ENCODE assay signal across 9 mouse cellular contexts in genomic region chr12:54098785-54099184, GRCm38 (mm10).
DNase-seq lines count a peak whose midpoint lies in the region; ATAC-seq and TF ChIP-seq lines count a peak whose summit lies in the region.
"Had no signal": no experiment of that assay in that cellular context is flagged by ENCODE, and none has a peak within 500 bp of the region (broad histone marks: within the 10 kb centered on the region; RNA-seq: fewer than 3 reads in every experiment).

No protein-coding gene starts in this region.

- intact Hi-C loops in gastrocnemius, adult 2 months (cut with DNase I), result loop anchor here (1.0 to 2.0 kb wide), 2 partner anchors 390 to 448 kb away; no protein-coding TSS in a partner anchor

- H3K36me3 ChIP-seq in forebrain, embryonic 10.5 days (replicated peaks), result no peaks in the 10 kb centered on the region
- no peaks in the 10 kb centered on the region for H3K36me3 ChIP-seq in forebrain, embryonic 15.5 days
- no peaks in the 10 kb centered on the region for H3K36me3 ChIP-seq in spleen, adult 2 months (ENCODE audit: control insufficient read depth, insufficient read depth, low read length)
- H3K36me3 ChIP-seq: G1E had no signal

- no peak for TF ChIP-seq POLR2A in spleen, adult 2 months (IDR thresholded peaks at IDR 0.05; ENCODE audit: low read depth, low read length)

- DNase-seq in forebrain, embryonic 10.5 days (ENCODE audit: extremely low spot score, low spot score), result peak; percentile 81
- peak; percentile 84 to 87 for DNase-seq in cerebellum, postnatal 14 days
- peak; percentile 78 for DNase-seq in gastrocnemius, adult 2 months
- DNase-seq in hindlimb bud, embryonic 11.5 days (ENCODE audit: extremely low spot score, low read depth, low spot score), result peak; percentile 50
- DNase-seq in layer of hippocampus, postnatal 36 days, result peak; percentile 52 to 62
- peak in 1 of 2 experiments; percentile 29 for DNase-seq in spleen, adult 2 months (ENCODE audit: low read depth in 1 of 2, low spot score in 2 of 2)

- H3K4me1 ChIP-seq in forebrain, embryonic 10.5 days, result peaks cover 20% of the 10 kb centered on the region
- H3K4me1 ChIP-seq in forebrain, embryonic 15.5 days, result peaks cover 6% of the 10 kb centered on the region; the same call in 1 of the 2 replicates
- H3K4me1 ChIP-seq in spleen, adult 2 months (ENCODE audit: control insufficient read depth, insufficient read depth, insufficient read length), result no peaks in the 10 kb centered on the region

- TF ChIP-seq CTCF in gastrocnemius, adult 2 months (IDR thresholded peaks at IDR 0.05), result peak; percentile 89
- TF ChIP-seq CTCF in spleen, adult 2 months (IDR thresholded peaks at IDR 0.05; ENCODE audit: extremely low read depth, insufficient read depth, insufficient read length, insufficient replicate concordance), result peak; percentile 61; the same call in 1 of the 2 replicates

- H3K4me2 ChIP-seq in forebrain, embryonic 15.5 days (replicated peaks), result no peak overlapping the region

- no peaks in the 10 kb centered on the region for H3K27me3 ChIP-seq in forebrain, embryonic 10.5 days (ENCODE audit: poor library complexity, severe bottlenecking)
- no peaks in the 10 kb centered on the region for H3K27me3 ChIP-seq in forebrain, embryonic 15.5 days
- H3K27me3 ChIP-seq in spleen, adult 2 months (ENCODE audit: control insufficient read depth, insufficient read depth, low read length), result no peaks in the 10 kb centered on the region

- H3K9ac ChIP-seq in forebrain, embryonic 15.5 days (replicated peaks), result no peak overlapping the region

- no peak overlapping the region for H3K4me3 ChIP-seq in forebrain, embryonic 10.5 days
- H3K4me3 ChIP-seq in forebrain, embryonic 15.5 days, result no peak overlapping the region
- H3K4me3 ChIP-seq in gastrocnemius, adult 2 months, result no peak overlapping the region
- H3K4me3 ChIP-seq in spleen, adult 2 months (ENCODE audit: extremely low read depth, insufficient read depth, insufficient read length), result no peak overlapping the region

- no peaks in the 10 kb centered on the region for H3K9me3 ChIP-seq in forebrain, embryonic 10.5 days
- no peaks in the 10 kb centered on the region for H3K9me3 ChIP-seq in forebrain, embryonic 15.5 days

- 10% methylated on average over 6 of the region's 6 CpGs for WGBS in forebrain, embryonic 10.5 days
- WGBS in forebrain, embryonic 15.5 days, result 14% methylated on average over 6 of the region's 6 CpGs
- 27% methylated on average over 6 of the region's 6 CpGs for WGBS in spleen, adult 2 months

- no peak for ATAC-seq in forebrain, embryonic 15.5 days (replicated peaks)
- peak; percentile 82 for ATAC-seq in megakaryocyte progenitor cell, adult 5-6 weeks (replicated peaks; ENCODE audit: poor library complexity)

- no peak overlapping the region for H3K27ac ChIP-seq in forebrain, embryonic 10.5 days
- H3K27ac ChIP-seq in forebrain, embryonic 15.5 days (replicated peaks), result no peak overlapping the region
- H3K27ac ChIP-seq in gastrocnemius, adult 2 months, result no peak overlapping the region
- no peak overlapping the region for H3K27ac ChIP-seq in spleen, adult 2 months (ENCODE audit: insufficient read depth, low read length)
